ENCODE assay signal across 7 mouse cellular contexts in the genomic region with DNA sequence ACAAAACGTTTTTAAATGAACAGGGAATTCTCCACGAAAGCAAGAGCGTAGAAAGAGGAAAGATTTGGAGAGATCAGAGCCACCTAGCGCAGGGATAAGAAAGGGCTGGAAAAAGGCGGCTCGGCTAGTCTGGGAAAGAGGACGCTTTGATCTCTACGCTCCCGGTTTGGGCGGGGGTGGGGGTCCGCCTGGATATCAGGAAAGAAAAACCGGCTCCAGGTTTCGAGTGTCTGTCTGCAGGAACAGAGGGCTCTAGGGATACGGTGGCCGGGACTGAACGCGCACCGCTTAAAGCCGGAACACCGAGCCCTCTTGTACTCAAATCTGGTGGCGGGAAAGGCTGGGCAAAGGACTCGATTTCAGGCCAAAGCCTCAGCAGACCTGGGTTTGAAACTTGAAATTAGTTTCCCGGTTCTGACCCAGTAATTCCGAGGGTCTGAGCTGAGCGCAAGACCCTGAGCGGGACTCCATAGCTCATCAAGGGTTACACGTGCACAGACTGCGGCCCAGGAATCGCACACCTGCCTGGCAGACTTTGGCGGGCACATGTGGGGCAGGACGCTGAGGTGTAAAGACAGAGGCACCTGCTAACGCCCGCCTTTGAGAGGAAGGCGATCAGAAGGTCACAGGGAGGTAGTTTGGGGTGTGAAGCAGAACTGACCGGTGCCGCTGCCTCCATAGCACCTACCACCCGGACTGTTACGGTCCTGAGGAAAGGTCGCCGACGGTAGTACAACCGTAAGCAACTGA. TPM values are rescaled to one million over a fixed set of nuclear protein-coding genes. Genes with fewer than 3 reads are reported as not detected.
DNase-seq lines count a peak whose midpoint lies in the region; ATAC-seq and TF ChIP-seq lines count a peak whose summit lies in the region.

No protein-coding gene starts in this region.

- peaks cover 55% of the 10 kb centered on the region for H3K4me1 ChIP-seq in E14TG2a.4 (replicated peaks; ENCODE audit: low read depth, low read length)
- H3K4me1 ChIP-seq in embryonic facial prominence, embryonic 12.5 days, result peaks cover 31% of the 10 kb centered on the region
- peaks cover 44% of the 10 kb centered on the region for H3K4me1 ChIP-seq in hindbrain, embryonic 13.5 days (replicated peaks)
- peaks cover 51% of the 10 kb centered on the region for H3K4me1 ChIP-seq in limb, embryonic 15.5 days

- peak; percentile 29 for DNase-seq in A20 (ENCODE audit: low read depth, low spot score)
- no peak for DNase-seq in spleen, postnatal 36 days (ENCODE audit: low spot score in 2 of 2)

- H3K79me2 ChIP-seq in myocyte (ENCODE audit: control insufficient read depth, insufficient read depth), result peaks cover 28% of the 10 kb centered on the region

- H3K36me3 ChIP-seq in E14TG2a.4 (ENCODE audit: insufficient read depth, low read length) (no peaks in the 10 kb centered on the region), myocyte (ENCODE audit: control insufficient read depth, insufficient read depth) (no peaks in the 10 kb centered on the region)
- H3K36me3 ChIP-seq in embryonic facial prominence, embryonic 12.5 days, result no peaks in the 10 kb centered on the region
- no peaks in the 10 kb centered on the region for H3K36me3 ChIP-seq in hindbrain, embryonic 13.5 days
- H3K36me3 ChIP-seq in limb, embryonic 15.5 days, result no peaks in the 10 kb centered on the region

- H3ac ChIP-seq in myocyte (ENCODE audit: control insufficient read depth, insufficient read length), result no peak overlapping the region

- H3K27me3 ChIP-seq in E14TG2a.4 (ENCODE audit: insufficient read depth, low read length) (peaks cover 97% of the 10 kb centered on the region), myocyte (ENCODE audit: control insufficient read depth, insufficient read depth, insufficient read length) (peaks cover 20% of the 10 kb centered on the region)
- H3K27me3 ChIP-seq in embryonic facial prominence, embryonic 12.5 days, result peaks cover 71% of the 10 kb centered on the region
- H3K27me3 ChIP-seq in hindbrain, embryonic 13.5 days, result peaks cover 99% of the 10 kb centered on the region
- H3K27me3 ChIP-seq in limb, embryonic 15.5 days, result peaks cover 66% of the 10 kb centered on the region

- TF ChIP-seq POLR2A in myocyte (IDR thresholded peaks at IDR 0.05; ENCODE audit: insufficient read length, low read depth), result no peak

- peak overlapping the region; percentile 99 for H3K4me2 ChIP-seq in embryonic facial prominence, embryonic 12.5 days (replicated peaks)
- peak overlapping the region; percentile 91 for H3K4me2 ChIP-seq in hindbrain, embryonic 13.5 days
- peak overlapping the region; percentile 99 for H3K4me2 ChIP-seq in limb, embryonic 15.5 days
- H3K4me2 ChIP-seq in myocyte (ENCODE audit: low read depth), result peak overlapping the region; percentile 100

- no peak overlapping the region for H3K27ac ChIP-seq in embryonic facial prominence, embryonic 12.5 days
- H3K27ac ChIP-seq in hindbrain, embryonic 13.5 days, result no peak overlapping the region
- peak overlapping the region; percentile 68 for H3K27ac ChIP-seq in limb, embryonic 15.5 days

- 0 out of 2 replicates have a peak overlapping the region, but pooled peaks have one; percentile 24 for H3K9ac ChIP-seq in embryonic facial prominence, embryonic 12.5 days
- H3K9ac ChIP-seq in hindbrain, embryonic 13.5 days, result peak overlapping the region; percentile 63
- H3K9ac ChIP-seq in limb, embryonic 15.5 days, result peak overlapping the region; percentile 14; the same call in 1 of the 2 replicates

- no peak for TF ChIP-seq CTCF in E14TG2a.4 (conservative IDR thresholded peaks at IDR 0.05; ENCODE audit: low read length)

- 1% methylated on average over 42 of the region's 42 CpGs for WGBS in embryonic facial prominence, embryonic 12.5 days
- 1% methylated on average over 42 of the region's 42 CpGs for whole genome bisulfite sequencing in hindbrain, embryonic 13.5 days
- 2% methylated on average over 42 of the region's 42 CpGs for WGBS in limb, embryonic 15.5 days

- ATAC-seq in embryonic facial prominence, embryonic 12.5 days (ENCODE audit: insufficient number of reproducible peaks, insufficient read depth, low FRiP score, low TSS enrichment), result no peak
- ATAC-seq in hindbrain, embryonic 13.5 days (ENCODE audit: low FRiP score), result no peak
- no peak for ATAC-seq in limb, embryonic 15.5 days (ENCODE audit: insufficient number of reproducible peaks, low FRiP score, low TSS enrichment, low read depth)

- H3K9me3 ChIP-seq in E14TG2a.4 (ENCODE audit: low read length), result no peaks in the 10 kb centered on the region
- H3K9me3 ChIP-seq in embryonic facial prominence, embryonic 12.5 days, result no peaks in the 10 kb centered on the region
- H3K9me3 ChIP-seq in hindbrain, embryonic 13.5 days, result no peaks in the 10 kb centered on the region
- no peaks in the 10 kb centered on the region for H3K9me3 ChIP-seq in limb, embryonic 15.5 days

- peak overlapping the region; percentile 84 for H3K4me3 ChIP-seq in E14TG2a.4 (replicated peaks; ENCODE audit: low read length)
- H3K4me3 ChIP-seq in embryonic facial prominence, embryonic 12.5 days, result peak overlapping the region; percentile 54
- peak overlapping the region; percentile 50 for H3K4me3 ChIP-seq in hindbrain, embryonic 13.5 days
- H3K4me3 ChIP-seq in limb, embryonic 15.5 days, result peak overlapping the region; percentile 63
- H3K4me3 ChIP-seq in myocyte, result peak overlapping the region; percentile 98

TF ChIP-seq in myocyte, 11 proteins besides CTCF, POLR2A, EP300 and RAD21:
- TF ChIP-seq SRF (IDR thresholded peaks at IDR 0.05; ENCODE audit: control insufficient read depth, insufficient read length, low read depth), result no peak
- TF ChIP-seq TCF12 (IDR thresholded peaks at IDR 0.05; ENCODE audit: insufficient read depth, poor library complexity, severe bottlenecking), result no peak
- TF ChIP-seq E2F4 (IDR thresholded peaks at IDR 0.05; ENCODE audit: insufficient read depth), result no peak
TF ChIP-seq in myocyte: peak in this region for 0.

RNA-seq across cellular contexts. Expression of a gene that starts 19.6 kb away (rescaled TPM):
- not detected in 2 replicates for polyA plus RNA-seq in embryonic facial prominence, embryonic 12.5 days (2016; fragmentation: Nextera tagmentation; extraction: Ambion mirVana)
- polyA plus RNA-seq in hindbrain, embryonic 13.5 days (2015; fragmentation: Nextera tagmentation; extraction: Ambion mirVana), result not detected in 2 replicates
- not detected in 2 replicates for polyA plus RNA-seq in limb, embryonic 15.5 days (2015; fragmentation: Nextera tagmentation; extraction: Ambion mirVana)
- not detected for polyA plus RNA-seq in myocyte (2012; fragmentation: generic; extraction: Trizol)

RNA-seq across cellular contexts. Expression of a gene that starts 33.6 kb away (rescaled TPM):
- 2.3 and 2.8 TPM in 2 replicates for polyA plus RNA-seq in embryonic facial prominence, embryonic 12.5 days (2016; fragmentation: Nextera tagmentation; extraction: Ambion mirVana)
- 1.2 and 1.5 TPM in 2 replicates for polyA plus RNA-seq in hindbrain, embryonic 13.5 days (2015; fragmentation: Nextera tagmentation; extraction: Ambion mirVana)
- polyA plus RNA-seq in limb, embryonic 15.5 days (2015; fragmentation: Nextera tagmentation; extraction: Ambion mirVana), result 8.2 and 11.4 TPM in 2 replicates
- 59.6 TPM for polyA plus RNA-seq in myocyte (2012; fragmentation: generic; extraction: Trizol)
